Mouse (Mus musculus) CH12F3 (cell line): ENCODE data around the gene Mpdz.

ENCODE experiments used
- in situ Hi-C: fragments of 300-500 bp; cut with MboI; formaldehyde crosslinking; loops from 2 replicates; pipeline ENCODE4 v1.14.3; 2020; ENCODE audit warnings: low sequenced_read_pairs

The Mpdz gene

DNA sequence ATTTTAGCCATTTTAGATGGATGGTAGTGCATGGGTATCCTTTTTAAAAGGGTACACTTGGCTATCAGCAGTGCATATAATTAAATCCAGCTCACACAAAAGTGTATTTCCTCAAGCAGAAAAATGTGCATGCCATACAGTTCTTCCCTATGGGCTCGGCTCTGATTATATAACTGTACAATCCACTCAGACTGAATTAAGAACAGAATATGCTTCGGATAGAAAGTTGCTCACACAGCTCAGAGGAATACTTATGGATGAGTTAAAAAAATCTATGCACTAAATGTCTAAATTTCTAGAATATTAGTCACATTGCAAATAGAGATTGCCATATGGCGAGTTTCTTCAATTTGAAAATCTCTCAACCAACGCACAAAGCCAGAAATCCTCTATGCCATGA lies 157.1 kb downstream of the Mpdz start:
- in situ Hi-C loops, result no loop called here

DNA sequence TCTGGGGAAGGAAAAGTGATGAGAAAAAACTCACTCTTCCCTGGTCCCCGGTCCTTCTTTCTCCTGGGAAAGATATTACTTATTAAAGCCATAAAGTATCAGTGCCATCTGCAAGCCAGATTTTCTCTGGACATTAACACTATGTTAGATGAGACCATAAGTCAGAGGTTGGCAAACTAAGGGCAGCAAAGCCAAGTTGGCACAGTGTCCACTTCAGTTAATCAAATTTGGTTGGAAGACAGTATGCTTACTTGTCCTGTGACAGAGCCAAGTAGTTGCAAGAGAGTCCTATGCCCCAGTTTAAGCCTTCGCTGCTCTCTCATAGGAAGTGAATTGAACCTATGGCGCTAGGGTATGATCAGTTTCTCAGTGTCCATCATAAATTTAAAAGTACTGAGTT lies 159.0 kb downstream of the Mpdz start:
- in situ Hi-C loops, result no loop called here

DNA sequence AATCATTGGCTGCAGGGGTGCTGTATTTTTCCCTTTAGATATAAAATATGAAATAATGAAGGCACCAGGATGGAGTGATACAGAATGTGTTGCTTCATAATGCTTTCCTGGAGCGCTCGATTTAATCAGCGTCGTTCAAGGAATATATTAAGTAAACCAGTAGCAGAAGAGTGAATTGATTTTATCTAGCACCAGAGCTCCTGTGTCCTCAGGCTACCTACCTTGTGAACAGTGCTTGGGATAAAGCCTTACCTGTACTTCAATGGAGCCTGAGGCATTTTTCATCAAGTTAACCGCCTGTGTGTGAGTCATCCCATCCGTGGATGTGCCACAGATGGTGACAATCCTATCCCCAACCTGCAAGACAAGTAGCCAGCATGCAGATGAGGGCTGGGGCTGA lies 159.5 kb downstream of the Mpdz start:
- in situ Hi-C loops, result no loop called here

DNA sequence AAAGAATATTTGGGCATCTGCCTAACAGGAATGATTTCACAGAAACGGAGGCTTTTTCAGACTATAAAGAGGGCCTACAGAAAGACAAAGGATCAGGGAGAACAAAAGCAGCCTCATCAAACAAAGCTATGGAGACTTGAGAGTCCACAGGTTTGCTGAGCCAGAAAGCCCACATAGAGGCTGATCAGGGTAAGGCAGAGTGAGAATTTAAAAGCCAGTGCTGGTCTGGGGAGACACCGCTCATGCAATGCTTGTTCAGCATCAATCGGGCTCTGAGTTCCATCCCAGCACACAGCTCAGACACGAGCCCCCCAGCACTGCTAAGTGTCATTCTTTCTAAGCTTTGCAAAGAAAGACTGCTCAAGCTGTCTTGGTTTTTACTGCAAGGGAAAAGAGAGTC lies 162.5 kb downstream of the Mpdz start:
- in situ Hi-C loops, result no loop called here

DNA sequence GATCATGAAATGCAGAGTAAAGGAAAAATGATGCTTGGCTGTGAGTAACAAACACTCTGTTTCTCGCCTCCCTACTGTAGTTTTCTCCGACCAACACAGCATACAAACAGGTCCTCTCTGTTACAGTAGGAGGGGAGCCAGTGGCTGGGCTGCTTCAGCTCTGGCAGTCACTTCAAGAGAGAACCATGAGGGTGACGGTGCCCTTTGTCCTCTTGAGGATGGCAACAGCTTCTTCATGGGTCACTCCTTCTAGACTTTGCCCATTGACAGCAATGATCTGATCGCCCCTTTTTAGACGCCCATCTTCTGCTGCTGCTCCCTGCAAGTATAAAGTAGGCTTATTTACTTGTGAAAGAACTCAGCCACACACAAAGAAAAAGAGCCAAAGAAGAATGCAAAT lies 163.2 kb downstream of the Mpdz start:
- in situ Hi-C loops, result no loop called here

DNA sequence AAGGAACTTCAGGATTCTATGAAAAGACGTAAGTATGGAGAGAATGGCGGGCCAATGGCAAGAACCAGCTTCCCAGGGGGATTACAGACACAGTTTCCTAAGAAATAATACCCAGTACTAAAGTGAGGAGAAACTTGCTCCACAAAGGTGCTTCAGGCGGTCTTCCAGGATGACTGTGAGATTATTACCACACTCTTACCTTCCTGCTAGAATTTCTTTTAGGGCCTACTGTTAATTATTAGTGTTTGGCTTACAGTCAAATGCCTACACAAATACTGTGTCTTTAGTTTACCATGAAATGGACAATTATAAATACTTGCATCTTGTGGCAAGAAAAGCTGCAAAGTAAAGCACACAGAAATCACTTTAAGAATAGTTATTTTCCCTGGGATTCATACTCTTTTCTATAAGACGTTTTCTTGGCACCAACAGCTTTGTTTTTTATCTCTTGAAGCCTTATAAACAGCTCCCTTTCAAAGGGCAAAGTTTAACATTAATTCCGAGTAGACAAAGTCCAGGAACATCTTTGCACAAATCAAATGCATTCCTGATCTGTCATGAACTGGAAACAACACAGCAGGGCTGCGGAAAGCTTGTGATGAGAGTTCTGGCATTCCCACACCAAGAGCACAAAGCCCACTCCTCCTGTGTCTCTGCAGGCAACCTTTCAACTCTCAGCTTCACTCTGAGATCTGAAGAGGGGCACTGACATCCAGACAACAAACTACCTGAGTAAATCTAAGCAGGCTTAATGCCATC lies 166.5 kb downstream of the Mpdz start:
- in situ Hi-C loops, result no loop called here

DNA sequence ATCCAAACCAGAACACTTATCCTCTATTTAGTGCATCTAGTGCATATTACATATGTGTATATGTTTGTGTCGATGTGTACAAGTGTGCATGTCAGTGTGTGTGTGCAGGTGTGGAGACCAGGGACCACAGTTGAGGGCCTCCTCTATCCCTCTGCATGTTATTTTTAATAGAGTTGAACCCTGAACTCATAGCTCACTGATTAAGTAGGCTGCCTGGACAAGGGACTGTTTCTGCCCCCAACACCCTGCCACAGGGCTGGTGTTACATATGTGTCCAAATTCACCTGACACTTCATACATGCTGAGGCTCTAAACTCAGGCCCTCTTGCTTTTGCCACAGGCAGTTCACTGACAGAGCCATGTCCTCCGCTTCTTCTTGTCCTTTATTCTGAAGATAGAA lies 169.5 kb downstream of the Mpdz start:
- in situ Hi-C loops, result no loop called here

DNA sequence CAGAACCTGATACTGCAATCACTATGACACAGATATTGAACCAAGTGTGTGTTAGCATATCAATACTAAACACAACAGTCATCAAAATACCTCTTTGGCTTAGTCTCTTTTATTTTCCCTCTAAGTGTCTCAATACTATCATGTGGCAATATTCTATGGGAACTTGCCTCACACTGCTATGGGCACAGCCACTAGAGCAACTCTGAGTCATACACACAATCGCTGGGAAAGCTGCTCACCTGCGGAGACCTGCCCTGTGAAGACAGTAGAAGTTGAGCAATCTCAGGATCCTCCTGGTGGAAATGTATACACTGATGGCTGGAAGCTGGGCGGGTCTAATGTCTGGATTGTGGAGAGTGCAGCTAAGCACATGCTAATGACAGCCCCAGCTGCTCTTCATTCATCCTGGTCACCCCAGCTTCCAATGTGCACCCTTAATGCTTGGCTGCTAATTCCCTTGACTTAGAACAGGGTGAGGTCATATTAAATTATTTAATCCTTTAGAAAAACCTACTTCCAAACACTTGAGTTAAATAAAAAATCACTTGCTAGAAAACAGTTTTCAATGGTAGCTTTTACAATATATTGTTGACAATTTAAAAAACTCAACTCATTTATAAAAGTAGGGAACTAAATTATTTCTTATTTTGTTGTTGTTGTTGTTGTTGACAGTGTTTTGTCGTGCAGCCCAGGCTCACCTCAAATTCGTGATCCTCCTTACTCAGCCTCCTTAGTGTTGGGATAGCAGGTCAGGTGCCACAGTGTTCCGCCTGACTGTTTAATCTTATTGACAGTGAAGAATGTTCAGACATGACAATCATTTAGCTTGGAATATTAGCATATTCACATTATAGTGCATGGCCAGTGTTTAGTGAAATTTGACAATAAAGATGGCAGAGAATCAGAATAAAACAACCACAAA lies 189.5 kb downstream of the Mpdz start:
- in situ Hi-C loops, result no loop called here

DNA sequence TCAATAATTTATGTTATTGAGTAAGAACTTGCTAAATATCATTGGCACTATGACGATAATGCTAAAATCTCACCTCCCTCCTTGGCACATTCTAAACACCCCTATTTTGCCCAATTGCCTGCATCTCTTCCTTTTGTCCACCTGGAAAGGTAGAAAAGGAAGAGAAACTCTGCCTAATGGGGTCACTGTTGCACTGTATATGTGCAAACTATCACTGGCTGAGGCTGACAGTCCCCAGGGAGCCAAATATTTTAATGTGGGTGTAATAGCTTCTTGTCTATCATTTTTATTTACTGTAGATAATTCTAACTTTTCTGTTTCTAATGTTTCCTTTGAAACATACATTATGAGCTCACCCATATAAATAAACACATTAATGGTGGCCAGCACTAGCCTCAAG lies 190.3 kb downstream of the Mpdz start:
- in situ Hi-C loops, result no loop called here

DNA sequence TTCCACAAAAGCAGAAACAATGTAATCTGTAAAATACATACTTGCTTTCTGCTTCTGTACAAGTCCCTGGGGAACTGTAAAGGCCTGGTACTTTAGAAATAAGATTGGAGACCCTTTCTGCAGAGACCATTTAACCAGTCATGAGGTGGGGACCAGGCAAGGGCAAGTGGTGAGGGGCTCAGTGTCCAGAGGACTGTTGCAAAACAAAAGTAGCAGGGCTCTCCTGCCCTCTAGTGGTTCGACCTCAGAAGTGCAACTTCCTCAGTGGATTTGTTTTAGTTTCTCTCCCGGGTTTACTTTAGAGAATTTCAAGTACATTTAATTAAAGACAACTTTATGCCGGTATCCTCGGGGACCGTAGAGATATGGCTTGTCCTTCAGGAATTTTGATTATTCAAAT lies 190.7 kb downstream of the Mpdz start:
- in situ Hi-C loops, result no loop called here

DNA sequence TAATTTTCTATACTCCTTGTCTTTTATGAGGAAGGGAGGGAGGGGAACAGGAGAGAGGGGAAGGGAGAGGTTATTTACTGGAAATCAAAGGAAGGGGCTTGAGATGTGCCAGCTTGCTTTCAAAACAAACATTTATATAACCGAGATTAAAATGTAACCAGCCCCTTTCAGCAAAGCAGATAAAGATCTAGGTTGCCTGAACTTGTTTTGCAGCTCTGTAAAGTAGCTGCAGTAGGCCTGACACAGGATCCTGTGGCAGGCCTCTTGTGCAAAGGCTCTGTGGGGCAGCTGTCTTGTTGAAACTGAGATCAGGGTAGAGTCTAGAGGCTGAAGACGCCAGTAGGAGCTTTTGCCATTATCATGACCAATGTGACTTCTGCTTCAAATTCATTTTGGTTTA lies 193.4 kb downstream of the Mpdz start:
- in situ Hi-C loops, result no loop called here

DNA sequence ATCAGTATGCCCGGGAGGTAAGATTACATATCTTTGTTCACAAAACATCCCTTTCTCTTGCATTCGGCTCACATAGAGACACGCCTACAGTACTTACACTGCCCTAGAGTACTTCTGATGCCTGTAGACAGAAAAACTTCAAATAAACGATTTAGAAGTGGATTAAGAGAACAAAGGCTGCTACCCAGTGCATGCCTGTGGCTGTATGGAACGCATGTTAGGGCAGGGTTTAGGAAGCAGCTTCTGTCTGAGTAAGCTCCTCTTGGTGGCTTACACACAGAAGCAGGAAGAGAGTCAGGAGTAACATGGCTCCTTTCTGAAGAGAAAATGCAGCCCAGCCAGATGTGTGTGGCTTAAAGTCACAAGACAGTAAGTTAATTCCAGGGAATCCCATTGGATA lies 206.4 kb downstream of the Mpdz start:
- in situ Hi-C loops, result no loop called here
